Mouse (Mus musculus): ENCODE results near the gene Ip6k1. TPM values are rescaled to one million over a fixed set of nuclear protein-coding genes. Genes with fewer than 3 reads are reported as not detected.

The Ip6k1 gene
- polyA plus RNA-seq, 1 experiment = 14.7 TPM

Other genes starting within 250 kb of the Ip6k1 start
- 37.4 and 47.2 TPM in 2 replicates for gene Rbm5, start 231.5 kb upstream of the Ip6k1 start, polyA plus RNA-seq (2012; ENCODE audit: insufficient read depth, insufficient read length, missing spikeins)
- 17.6 and 20.0 TPM in 2 replicates for gene Rbm6, start 129.3 kb upstream of the Ip6k1 start, polyA plus RNA-seq (2012; ENCODE audit: insufficient read depth, insufficient read length, missing spikeins)
- gene Mon1a, start 114.3 kb upstream of the Ip6k1 start, polyA plus RNA-seq (2012; ENCODE audit: insufficient read depth, insufficient read length, missing spikeins) = 12.6 and 14.3 TPM in 2 replicates
- gene Mst1r, start 95.6 kb upstream of the Ip6k1 start, polyA plus RNA-seq (2012; ENCODE audit: insufficient read depth, insufficient read length, missing spikeins) = 0.36 and 1.4 TPM in 2 replicates
- not detected in 2 replicates for gene Actl11, start 74.0 kb upstream of the Ip6k1 start, polyA plus RNA-seq (2012; ENCODE audit: insufficient read depth, insufficient read length, missing spikeins)
- gene Camkv, start 66.8 kb upstream of the Ip6k1 start, polyA plus RNA-seq (2012; ENCODE audit: insufficient read depth, insufficient read length, missing spikeins) = not detected in 2 replicates
- not detected in 2 replicates for gene Traip, start 52.4 kb upstream of the Ip6k1 start, polyA plus RNA-seq (2012; ENCODE audit: insufficient read depth, insufficient read length, missing spikeins)
- gene Uba7, start 27.0 kb upstream of the Ip6k1 start, polyA plus RNA-seq (2012; ENCODE audit: insufficient read depth, insufficient read length, missing spikeins) = 7.0 and 13.8 TPM in 2 replicates
- gene Gm20661, start 19.4 kb upstream of the Ip6k1 start, polyA plus RNA-seq (2012; ENCODE audit: insufficient read depth, insufficient read length, missing spikeins) = not detected in 2 replicates
- 5.1 and 5.5 TPM in 2 replicates for gene Inka1, start 16.6 kb upstream of the Ip6k1 start, polyA plus RNA-seq (2012; ENCODE audit: insufficient read depth, insufficient read length, missing spikeins)
- gene Cdhr4, start 10.0 kb upstream of the Ip6k1 start, polyA plus RNA-seq (2012; ENCODE audit: insufficient read depth, insufficient read length, missing spikeins) = not detected in 2 replicates
- not detected in 2 replicates for gene Gm20662, start 6.2 kb upstream of the Ip6k1 start, polyA plus RNA-seq (2012; ENCODE audit: insufficient read depth, insufficient read length, missing spikeins)
- 8.2 and 11.1 TPM in 2 replicates for gene Gmppb, start 46.7 kb downstream of the Ip6k1 start, polyA plus RNA-seq (2012; ENCODE audit: insufficient read depth, insufficient read length, missing spikeins)
- gene Amigo3, start 50.7 kb downstream of the Ip6k1 start, polyA plus RNA-seq (2012; ENCODE audit: insufficient read depth, insufficient read length, missing spikeins) = 0.40 and 0.88 TPM in 2 replicates
- not detected in 2 replicates for gene Mst1, start 77.9 kb downstream of the Ip6k1 start, polyA plus RNA-seq (2012; ENCODE audit: insufficient read depth, insufficient read length, missing spikeins)
- gene Rnf123, start 80.8 kb downstream of the Ip6k1 start, polyA plus RNA-seq (2012; ENCODE audit: insufficient read depth, insufficient read length, missing spikeins) = 40.0 TPM in 2 replicates
- gene Apeh, start 92.1 kb downstream of the Ip6k1 start, polyA plus RNA-seq (2012; ENCODE audit: insufficient read depth, insufficient read length, missing spikeins) = 41.1 and 58.6 TPM in 2 replicates
- 0.24 and 0.29 TPM in 2 replicates for gene Bsn, start 187.9 kb downstream of the Ip6k1 start, polyA plus RNA-seq (2012; ENCODE audit: insufficient read depth, insufficient read length, missing spikeins)